Mouse (Mus musculus): Measurements from ENCODE around the gene Dlx3.

The Dlx3 gene

GRCm38 (mm10) chr11:95088286-95088685 is 31.6 kb upstream of the Dlx3 start:
- CTCF ChIA-PET: no interaction called here

- CTCF ChIA-PET: no interaction called here
Measured at GRCm38 (mm10) chr11:95088857-95089779, 30.8 kb upstream of the Dlx3 start.

GRCm38 (mm10) chr11:95093077-95093476 is 26.8 kb upstream of the Dlx3 start:
- CTCF ChIA-PET: no interaction called here

GRCm38 (mm10) chr11:95095596-95095995 is 24.3 kb upstream of the Dlx3 start:
- CTCF ChIA-PET: no interaction called here

- CTCF ChIA-PET: no interaction called here
Measured at GRCm38 (mm10) chr11:95096608-95097373, 23.1 kb upstream of the Dlx3 start.

GRCm38 (mm10) chr11:95097889-95098288 is 22.0 kb upstream of the Dlx3 start:
- CTCF ChIA-PET: no interaction called here

GRCm38 (mm10) chr11:95098346-95099095 is 21.4 kb upstream of the Dlx3 start:
- CTCF ChIA-PET: no interaction called here

GRCm38 (mm10) chr11:95100393-95100792 is 19.5 kb upstream of the Dlx3 start:
- CTCF ChIA-PET: interaction anchor here (0.6 kb wide), 1 partner anchor 388 kb away, joined by 3 read pairs; no protein-coding TSS in a partner anchor

GRCm38 (mm10) chr11:95101071-95101788 is 18.7 kb upstream of the Dlx3 start:
- CTCF ChIA-PET: interaction anchor here (0.6 kb wide), 1 partner anchor 389 kb away, joined by 3 read pairs; no protein-coding TSS in a partner anchor

- CTCF ChIA-PET: no interaction called here
Measured at GRCm38 (mm10) chr11:95102161-95102904, 17.6 kb upstream of the Dlx3 start.

- CTCF ChIA-PET: no interaction called here
Measured at GRCm38 (mm10) chr11:95104266-95104665, 15.7 kb upstream of the Dlx3 start.

- CTCF ChIA-PET: interaction anchor here (0.6 kb wide), 1 partner anchor 231 kb away, joined by 3 read pairs; no protein-coding TSS in a partner anchor
Measured at GRCm38 (mm10) chr11:95105274-95105874, 14.5 kb upstream of the Dlx3 start.

- CTCF ChIA-PET: interaction anchor here (0.8 kb wide), 1 partner anchor 197 kb away, joined by 3 read pairs; no protein-coding TSS in a partner anchor
Measured at GRCm38 (mm10) chr11:95106440-95107236, 13.3 kb upstream of the Dlx3 start.

GRCm38 (mm10) chr11:95109000-95109399 is 10.9 kb upstream of the Dlx3 start:
- CTCF ChIA-PET: no interaction called here

- CTCF ChIA-PET: no interaction called here
Measured at GRCm38 (mm10) chr11:95110081-95110480, 9.8 kb upstream of the Dlx3 start.

GRCm38 (mm10) chr11:95117030-95117429 is 2.9 kb upstream of the Dlx3 start:
- CTCF ChIA-PET: interaction anchor here (1.5 to 2.0 kb wide), 2 partner anchors 114 to 134 kb away, joined by 3 to 7 read pairs; no protein-coding TSS in a partner anchor

- CTCF ChIA-PET: no interaction called here
Measured at GRCm38 (mm10) chr11:95118505-95118904, 1.4 kb upstream of the Dlx3 start.

GRCm38 (mm10) chr11:95120633-95121020 is 708 bp downstream of the Dlx3 start:
- CTCF ChIA-PET: no interaction called here

All from spleen, embryonic (tissue).